Mouse (Mus musculus) MEL (cell line): Measurements from ENCODE around the gene Traf2. TPM values are rescaled to one million over a fixed set of nuclear protein-coding genes. Genes with fewer than 3 reads are reported as not detected.

Experiments used
- DNase-seq: peaks from one replicate; pipeline ENCODE4 v3.0.0; 2011; ENCODE audit warnings: low read depth, low spot score
- H3K27ac ChIP-seq: 2 replicates; pipeline ENCODE4 v1.5.1; 2012; ENCODE audit warnings: low read depth, mild to moderate bottlenecking, control low read depth, low read length, moderate library complexity; ENCODE audit not compliant: control insufficient read depth
- H3K27me3 ChIP-seq, 2 experiments: fragments of 150-350 bp in 1 of 2; sonication (generic) in 1 of 2; 2 replicates each; pipeline ENCODE4 v1.6.1; 2012; ENCODE audit warnings: low read length in 2 of 2, mild to moderate bottlenecking in 2 of 2, improper control_type of control experiment in 1 of 2, moderate library complexity in 1 of 2; ENCODE audit not compliant: insufficient read depth in 2 of 2, control insufficient read depth in 1 of 2
- H3K36me3 ChIP-seq, 2 experiments: 2 replicates each; pipeline ENCODE4 v1.6.1; 2012 to 2014; ENCODE audit warnings: low read length in 2 of 2, improper control_type of control experiment in 1 of 2, inconsistent platforms in 1 of 2, mild to moderate bottlenecking in 1 of 2; ENCODE audit not compliant: insufficient read depth in 2 of 2, control insufficient read depth in 1 of 2
- H3K4me1 ChIP-seq, 2 experiments: fragments of 150-350 bp in 1 of 2; sonication (generic) in 1 of 2; 2 replicates each; pipeline ENCODE4 v1.6.1; 2012; ENCODE audit warnings: low read length in 2 of 2, improper control_type of control experiment in 1 of 2, mild to moderate bottlenecking in 1 of 2; ENCODE audit not compliant: insufficient read depth in 2 of 2, control insufficient read depth in 1 of 2
- H3K4me3 ChIP-seq, 2 experiments: fragments of 150-350 bp in 1 of 2; sonication (generic) in 1 of 2; 2 replicates each; pipeline ENCODE4 v1.5.1; 2012; ENCODE audit warnings: low read depth in 2 of 2, low read length in 2 of 2, mild to moderate bottlenecking in 2 of 2, moderate library complexity in 2 of 2, control low read depth in 1 of 2, improper control_type of control experiment in 1 of 2; ENCODE audit not compliant: control insufficient read depth in 1 of 2, insufficient read depth in 1 of 2
- H3K79me2 ChIP-seq: 2 replicates; pipeline ENCODE4 v1.6.1; 2012; ENCODE audit warnings: mild to moderate bottlenecking, low read length, moderate library complexity; ENCODE audit not compliant: control insufficient read depth, poor library complexity, insufficient read depth
- H3K9ac ChIP-seq: 2 replicates; pipeline ENCODE4 v1.6.1; 2012; ENCODE audit warnings: low read depth, mild to moderate bottlenecking, control low read depth, low read length, moderate library complexity; ENCODE audit not compliant: control insufficient read depth, poor library complexity, severe bottlenecking
- H3K9me3 ChIP-seq: fragments of 150-350 bp; sonication (generic); replicated peaks from 2 replicates; pipeline ENCODE4 v1.6.1; 2012; ENCODE audit warnings: mild to moderate bottlenecking, low read length, improper control_type of control experiment, moderate library complexity; ENCODE audit not compliant: insufficient read depth
- CHD1 ChIP-seq: IDR thresholded peaks from 2 replicates; pipeline ENCODE4 v1.6.1; 2012; ENCODE audit warnings: low read depth, mild to moderate bottlenecking, inconsistent platforms, low read length, improper control_type of control experiment
- E2F4 ChIP-seq: IDR thresholded peaks from 2 replicates; pipeline ENCODE4 v1.6.1; 2011; ENCODE audit warnings: low read depth, low read length, improper control_type of control experiment, borderline replicate concordance
- ETS1 ChIP-seq: IDR thresholded peaks from 2 replicates; pipeline ENCODE4 v1.6.1; 2012; ENCODE audit warnings: low read depth, mild to moderate bottlenecking, inconsistent platforms, low read length, improper control_type of control experiment, moderate library complexity
- GATA1 ChIP-seq: IDR thresholded peaks from 2 replicates; pipeline ENCODE4 v1.6.1; 2011; ENCODE audit warnings: low read depth, low read length, improper control_type of control experiment
- HCFC1 ChIP-seq: IDR thresholded peaks from 2 replicates; pipeline ENCODE4 v1.6.1; 2012; ENCODE audit warnings: low read depth, mild to moderate bottlenecking, inconsistent platforms, low read length, improper control_type of control experiment, moderate library complexity
- JUND ChIP-seq: IDR thresholded peaks from 2 replicates; pipeline ENCODE4 v1.6.1; 2011; ENCODE audit warnings: low read depth, mild to moderate bottlenecking, improper control_type of control experiment, low read length
- KAT2A ChIP-seq: conservative IDR thresholded peaks from 2 replicates; pipeline ENCODE4 v1.6.1; 2012; ENCODE audit warnings: low read depth, low read length, improper control_type of control experiment, inconsistent platforms
- MAX ChIP-seq: IDR thresholded peaks from 2 replicates; pipeline ENCODE4 v1.6.1; 2011; ENCODE audit warnings: low read length, improper control_type of control experiment
- MAZ ChIP-seq: IDR thresholded peaks from 2 replicates; pipeline ENCODE4 v1.6.1; 2012; ENCODE audit warnings: low read depth, mild to moderate bottlenecking, inconsistent platforms, low read length, improper control_type of control experiment
- MEF2A ChIP-seq: IDR thresholded peaks from 2 replicates; pipeline ENCODE4 v1.6.1; 2014; ENCODE audit warnings: low read depth, mild to moderate bottlenecking, inconsistent platforms, low read length, improper control_type of control experiment; ENCODE audit not compliant: poor library complexity, insufficient replicate concordance, severe bottlenecking; ENCODE audit errors: extremely low read depth
- NRF1 ChIP-seq: IDR thresholded peaks from 2 replicates; pipeline ENCODE4 v1.6.1; 2014; ENCODE audit warnings: low read depth, mild to moderate bottlenecking, inconsistent platforms, low read length, improper control_type of control experiment, moderate library complexity; ENCODE audit not compliant: poor library complexity, insufficient read depth, severe bottlenecking
- POLR2A ChIP-seq, 2 experiments: IDR thresholded peaks; 2 replicates each; pipeline ENCODE4 v1.6.1; 2011 to 2012; ENCODE audit warnings: low read length in 2 of 2, mild to moderate bottlenecking in 2 of 2, control low read depth in 1 of 2, improper control_type of control experiment in 1 of 2, low read depth in 1 of 2, moderate library complexity in 1 of 2; ENCODE audit not compliant: control insufficient read depth in 1 of 2, insufficient read depth in 1 of 2, poor library complexity in 1 of 2
- POLR2AphosphoS5 ChIP-seq: IDR thresholded peaks from 2 replicates; pipeline ENCODE4 v1.6.1; 2012; ENCODE audit warnings: low read depth, borderline replicate concordance, mild to moderate bottlenecking, inconsistent platforms, low read length, moderate library complexity, mixed read lengths
- RAD21 ChIP-seq: IDR thresholded peaks from 2 replicates; pipeline ENCODE4 v1.6.1; 2011; ENCODE audit warnings: mild to moderate bottlenecking, low read depth, low read length, improper control_type of control experiment
- RCOR1 ChIP-seq: IDR thresholded peaks from 2 replicates; pipeline ENCODE4 v1.6.1; 2012; ENCODE audit warnings: low read depth, mild to moderate bottlenecking, inconsistent platforms, low read length, improper control_type of control experiment
- SIN3A ChIP-seq: IDR thresholded peaks from 2 replicates; pipeline ENCODE4 v1.6.1; 2012; ENCODE audit warnings: low read length, improper control_type of control experiment, inconsistent platforms
- SMC3 ChIP-seq: IDR thresholded peaks from 2 replicates; pipeline ENCODE4 v1.6.1; 2011; ENCODE audit warnings: low read depth, low read length, improper control_type of control experiment
- TAL1 ChIP-seq: IDR thresholded peaks from 2 replicates; pipeline ENCODE4 v1.6.1; 2012; ENCODE audit warnings: mild to moderate bottlenecking, inconsistent platforms, low read length, moderate library complexity, mixed read lengths
- TCF12 ChIP-seq: IDR thresholded peaks from 2 replicates; pipeline ENCODE4 v1.6.1; 2014; ENCODE audit warnings: low read depth, mild to moderate bottlenecking, inconsistent platforms, low read length, improper control_type of control experiment, moderate library complexity
- UBTF ChIP-seq: IDR thresholded peaks from 2 replicates; pipeline ENCODE4 v1.6.1; 2012; ENCODE audit warnings: low read depth, mild to moderate bottlenecking, inconsistent platforms, low read length, improper control_type of control experiment, moderate library complexity, borderline replicate concordance; ENCODE audit not compliant: insufficient read depth
- USF2 ChIP-seq, 2 experiments: IDR thresholded peaks; 2 replicates each; pipeline ENCODE4 v1.6.1; 2011 to 2012; ENCODE audit warnings: improper control_type of control experiment in 2 of 2, low read length in 2 of 2, borderline replicate concordance in 1 of 2, inconsistent platforms in 1 of 2, low read depth in 1 of 2, mild to moderate bottlenecking in 1 of 2; ENCODE audit not compliant: insufficient read depth in 1 of 2
- ZC3H11A ChIP-seq: IDR thresholded peaks from 2 replicates; pipeline ENCODE4 v1.6.1; 2012; ENCODE audit warnings: low read depth, mild to moderate bottlenecking, inconsistent platforms, low read length, improper control_type of control experiment
- polyA plus RNA-seq, 2 experiments: library from polyadenylated mRNA; stranded (reverse) in 1 of 2; unstranded in 1 of 2; fragments of >175 nt in 1 of 2; fragments of >200 nt in 1 of 2; gene quantifications; 2 replicates each; pipeline versions ENCODE4 v1.2.1 to v1.2.4; 2012; ENCODE audit warnings: low replicate concordance in 2 of 2, low read depth in 1 of 2; ENCODE audit not compliant: insufficient read length in 2 of 2, insufficient read depth in 1 of 2, missing spikeins in 1 of 2
- total RNA-seq: library from RNA; depleted of rRNA; stranded (reverse); fragments of 300-350 nt; gene quantifications from 2 replicates; pipeline ENCODE4 v1.2.3, GENCODE M21; 2012

Gene Traf2
- total and polyA plus RNA-seq, 3 experiments: 19.9 to 28.3 TPM; not detected in 1

- Histone ChIP-seq H3K27ac (no peak overlapping the region), H3K36me3 (peaks cover 0 to 11% of the 10 kb centered on the region in 2 experiments; a peak in 2 of 4 replicates)
- TF ChIP-seq HCFC1: no peak
- no peak for TF ChIP-seq UBTF
- no peak for TF ChIP-seq MEF2A
- no peak for TF ChIP-seq ZC3H11A
- no peak for TF ChIP-seq MAZ
- no peak for TF ChIP-seq JUND
- TF ChIP-seq SMC3: no peak
- no peak for TF ChIP-seq E2F4
- no peak for TF ChIP-seq CHD1
- TF ChIP-seq RAD21: no peak
- no peak for TF ChIP-seq NRF1
- TF ChIP-seq MAX: no peak
- no peak for TF ChIP-seq KAT2A
- TF ChIP-seq ETS1: no peak
- TF ChIP-seq GATA1: no peak
- no peak for TF ChIP-seq SIN3A
- TF ChIP-seq, all 39 proteins: peak for 0
- H3K27me3 ChIP-seq: no peaks in the 10 kb centered on the region
- peaks cover 0 to 20% of the 10 kb centered on the region in 2 experiments; a peak in 2 of 4 replicates for H3K4me1 ChIP-seq
- DNase-seq: no peak
- H3K79me2 ChIP-seq: peaks cover 7% of the 10 kb centered on the region
- no peak overlapping the region for H3K4me3 ChIP-seq
- H3K9me3 ChIP-seq: no peaks in the 10 kb centered on the region
- no peak overlapping the region for H3K9ac ChIP-seq
These were observed 31.4 kb upstream of the Traf2 start for GRCm38 (mm10) chr2:25577951-25578795.

- peaks cover 7% of the 10 kb centered on the region for H3K79me2 ChIP-seq
- TF ChIP-seq JUND (no peak), GATA1 (no peak), TCF12 (no peak), TAL1 (no peak), ZC3H11A (no peak), RAD21 (no peak), USF2 (IDR thresholded peaks at IDR 0.05; ENCODE audit: borderline replicate concordance in 1 of 2, insufficient read depth in 1 of 2, low read depth in 1 of 2, low read length in 2 of 2) (no peak), POLR2AphosphoS5 (no peak), RCOR1 (no peak), SMC3 (no peak), POLR2A (IDR thresholded peaks at IDR 0.05; ENCODE audit: control insufficient read depth in 1 of 2, insufficient read depth in 1 of 2, low read depth in 1 of 2, low read length in 2 of 2, poor library complexity in 1 of 2) (no peak)
- TF ChIP-seq, all 39 proteins: peak for 0
- no peak overlapping the region for H3K9ac ChIP-seq
- H3K36me3 ChIP-seq: peaks cover 0 to 8% of the 10 kb centered on the region in 2 experiments; a peak in 2 of 4 replicates
- no peak overlapping the region for H3K4me3 ChIP-seq
- H3K9me3 ChIP-seq: no peaks in the 10 kb centered on the region
- no peak for DNase-seq
- H3K27ac ChIP-seq: no peak overlapping the region
- no peaks in the 10 kb centered on the region for H3K27me3 ChIP-seq
- H3K4me1 ChIP-seq: peaks cover 0 to 14% of the 10 kb centered on the region in 2 experiments; a peak in 2 of 4 replicates
These were observed 30.5 kb upstream of the Traf2 start for GRCm38 (mm10) chr2:25576965-25577891.
